ENCODE assay signal across 9 mouse cellular contexts in genomic region chr9:25655767-25656513, GRCm38 (mm10).
DNase-seq lines count a peak whose midpoint lies in the region; ATAC-seq and TF ChIP-seq lines count a peak whose summit lies in the region.
"Had no signal": no experiment of that assay in that cellular context is flagged by ENCODE, and none has a peak within 500 bp of the region (broad histone marks: within the 10 kb centered on the region; RNA-seq: fewer than 3 reads in every experiment).

No protein-coding gene starts in this region.

- no peaks in the 10 kb centered on the region for H3K27me3 ChIP-seq in cerebellum, adult 2 months (ENCODE audit: control insufficient read depth, insufficient read depth, low read length)
- H3K27me3 ChIP-seq: limb, embryonic 15.5 days had no signal

- TF ChIP-seq CTCF in cerebellum, adult 2 months (IDR thresholded peaks at IDR 0.05; ENCODE audit: borderline replicate concordance, insufficient read depth, low read depth, low read length) = peak; percentile 38; the same call in 1 of the 2 replicates

- no peaks in the 10 kb centered on the region for H3K4me1 ChIP-seq in cerebellum, adult 2 months (ENCODE audit: control insufficient read depth, insufficient read depth, low read length)
- H3K4me1 ChIP-seq: limb, embryonic 15.5 days had no signal

- DNase-seq in adrenal gland, adult 2 months = peak; percentile 24
- no peak for DNase-seq in adrenal gland, adult 8-10 months
- peak; percentile 10 for DNase-seq in A20 (ENCODE audit: low read depth, low spot score)
- DNase-seq in cerebellum, adult 2 months = peak; percentile 12 to 22
- peak; percentile 36 to 88 for DNase-seq in frontal cortex, adult 2 months (ENCODE audit: extremely low spot score in 1 of 2, low spot score in 1 of 2)
- peak; percentile 53 for DNase-seq in layer of hippocampus, adult 9-10 months (ENCODE audit: low spot score)
- peak; percentile 19 for DNase-seq in skeletal muscle tissue, adult 2 months (ENCODE audit: low read depth, low spot score)

- H3K27ac ChIP-seq in cerebellum, adult 2 months (ENCODE audit: insufficient read depth, low read length) = no peak overlapping the region
- H3K27ac ChIP-seq: limb, embryonic 15.5 days had no signal

- ATAC-seq in megakaryocyte progenitor cell, adult 5-6 weeks (replicated peaks; ENCODE audit: poor library complexity) = peak; percentile 85

- no peak for TF ChIP-seq POLR2A in cerebellum, adult 2 months (IDR thresholded peaks at IDR 0.05; ENCODE audit: borderline replicate concordance, insufficient read depth, low read length)

- no peak overlapping the region for H3K4me3 ChIP-seq in cerebellum, adult 2 months (replicated peaks; ENCODE audit: insufficient read depth, low read depth, low read length)
- H3K4me3 ChIP-seq: limb, embryonic 15.5 days had no signal

- WGBS in cerebellum, adult 2 months = 3% methylated on average over 3 of the region's 3 CpGs
